Mouse (Mus musculus): ENCODE measurements around the gene Plxna3.
A peak's percentile ranks its signal among the peaks of the same experiment; 100 is the strongest.

The Plxna3 gene

DNA sequence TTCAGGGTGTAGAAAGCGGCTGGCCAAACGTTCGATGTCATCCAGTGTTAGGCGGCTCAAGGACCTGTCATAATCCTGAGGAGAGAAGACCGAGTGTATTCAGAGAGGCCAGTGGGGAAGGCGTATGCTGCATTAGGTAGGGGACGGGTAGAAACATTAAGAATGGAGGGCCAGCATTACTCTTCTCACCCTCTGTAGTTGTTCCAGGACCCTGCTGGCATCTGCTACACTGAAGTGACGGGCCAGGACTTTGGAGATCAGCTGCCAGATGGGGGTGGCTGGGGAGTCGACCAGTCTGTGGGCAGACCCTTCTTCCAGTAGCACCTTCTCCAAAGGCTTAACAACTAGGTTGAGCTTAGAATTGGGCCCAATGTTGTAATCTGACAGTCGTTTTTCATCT lies 38.6 kb downstream of the Plxna3 start:
- no peak for DNase-seq (ENCODE audit: low read depth, low spot score)

DNA sequence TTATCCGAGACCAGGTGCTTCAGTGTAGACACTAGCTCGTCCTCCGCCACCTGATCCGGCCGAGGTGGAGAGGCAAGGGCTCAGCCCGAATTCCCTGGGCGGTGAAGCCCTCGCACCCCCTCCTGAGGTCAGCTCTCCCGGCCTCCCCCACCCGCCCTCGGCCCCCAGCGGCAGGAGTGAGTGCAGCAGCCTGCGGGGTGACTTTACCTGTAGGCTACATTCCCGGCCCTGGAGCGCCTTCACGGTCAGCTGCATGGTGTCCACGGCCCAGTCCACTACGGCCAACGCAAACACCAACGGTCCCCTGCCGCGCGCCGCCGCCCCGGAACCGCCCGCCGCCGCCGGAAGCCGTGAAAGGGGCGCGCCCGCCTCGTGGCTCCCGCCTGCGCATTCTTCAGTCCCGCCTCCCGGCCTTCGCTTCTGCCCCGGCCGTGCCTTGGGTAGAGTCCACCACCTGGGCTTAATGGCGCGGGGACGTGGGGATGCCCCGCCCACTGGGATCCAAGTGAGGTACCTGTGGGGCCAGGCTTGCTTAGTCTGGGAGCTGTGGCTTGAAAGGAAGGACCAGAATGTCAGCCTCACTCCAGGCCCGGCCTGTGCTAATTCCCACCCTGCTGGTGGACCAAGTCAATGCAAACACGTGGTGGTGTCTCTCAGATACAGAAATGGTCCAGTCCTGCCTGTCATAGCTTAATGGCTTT lies 39.5 kb downstream of the Plxna3 start:
- no peak for DNase-seq (ENCODE audit: low read depth, low spot score)

DNA sequence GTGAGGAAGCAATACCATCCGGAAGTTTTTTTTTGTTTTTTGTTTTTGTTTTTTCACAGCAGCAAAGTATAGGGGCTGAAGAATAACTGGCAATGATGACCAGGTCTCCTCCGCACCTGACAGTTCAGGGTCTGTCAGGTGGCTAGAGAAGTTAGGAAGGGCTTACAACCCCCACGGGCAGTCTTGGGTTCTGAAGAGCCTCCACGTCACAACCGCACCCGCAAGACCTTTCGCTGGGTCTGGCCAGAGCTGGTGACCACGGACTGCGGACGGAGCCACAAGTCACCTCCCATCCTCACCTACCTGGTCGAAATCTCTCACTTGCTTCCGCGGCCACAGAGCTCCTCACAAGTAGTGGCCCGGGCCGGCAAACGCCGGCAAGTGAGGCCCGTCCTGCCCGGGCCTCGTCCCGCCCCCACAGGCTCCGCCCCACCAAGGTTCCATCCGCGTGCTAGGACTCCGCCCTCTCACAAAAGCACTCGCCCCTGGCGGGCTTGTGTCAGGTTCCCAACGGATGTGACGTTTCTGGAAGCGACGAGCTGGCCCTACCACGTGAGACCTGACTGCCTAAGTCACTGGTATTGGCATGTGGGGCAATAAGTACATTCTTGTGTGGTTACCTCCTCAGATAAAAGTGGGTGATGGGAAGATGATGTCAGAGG lies 44.2 kb downstream of the Plxna3 start, which contains the start of the genes Ubl4a and Slc10a3:
Ubl4a (minus strand) TSS at position 331 of the 662 bp plus-strand sequence.
Slc10a3 (minus strand) TSS at position 462 of the 662 bp plus-strand sequence.
- peak; percentile 74 for DNase-seq (ENCODE audit: low read depth, low spot score)

DNA sequence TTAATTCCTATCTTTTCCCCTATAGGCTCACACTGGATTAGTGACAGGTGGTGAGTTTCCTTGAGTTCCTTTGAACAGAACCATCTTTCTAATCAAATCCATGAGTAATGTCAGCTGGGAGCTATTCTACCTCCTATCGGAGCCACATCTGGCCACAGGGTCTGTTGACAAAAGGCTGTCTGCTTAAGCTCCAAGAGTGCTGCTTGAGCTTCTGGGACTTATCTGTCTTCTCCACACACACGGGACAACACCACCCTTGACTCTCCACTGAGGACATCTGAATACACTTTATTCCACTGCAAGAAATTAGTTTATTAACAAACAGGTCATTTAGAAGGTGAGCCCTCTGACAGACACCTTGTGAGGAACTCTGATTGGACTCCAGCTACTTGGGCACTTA lies 55.6 kb downstream of the Plxna3 start:
- no peak for DNase-seq (ENCODE audit: low read depth, low spot score)

DNA sequence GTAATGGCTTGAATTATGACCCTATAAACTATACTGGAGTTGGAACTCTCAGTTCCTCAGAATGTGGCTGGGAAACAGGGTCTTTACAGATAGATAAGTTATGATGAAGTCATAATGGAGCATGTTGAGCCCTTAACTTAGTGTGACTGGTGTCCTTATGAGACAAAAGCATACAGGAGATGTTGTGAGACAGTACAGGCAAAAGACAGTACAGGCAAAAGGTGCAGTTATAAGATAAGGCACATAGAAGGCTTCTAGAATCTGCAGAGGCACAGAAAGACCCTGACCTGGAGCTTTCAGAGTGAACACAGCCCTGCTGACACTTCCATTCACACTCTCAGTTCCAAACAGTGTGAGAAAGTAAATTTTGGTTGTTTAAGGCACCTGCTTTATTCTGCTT lies 59.3 kb downstream of the Plxna3 start:
- no peak for DNase-seq (ENCODE audit: low read depth, low spot score)

DNA sequence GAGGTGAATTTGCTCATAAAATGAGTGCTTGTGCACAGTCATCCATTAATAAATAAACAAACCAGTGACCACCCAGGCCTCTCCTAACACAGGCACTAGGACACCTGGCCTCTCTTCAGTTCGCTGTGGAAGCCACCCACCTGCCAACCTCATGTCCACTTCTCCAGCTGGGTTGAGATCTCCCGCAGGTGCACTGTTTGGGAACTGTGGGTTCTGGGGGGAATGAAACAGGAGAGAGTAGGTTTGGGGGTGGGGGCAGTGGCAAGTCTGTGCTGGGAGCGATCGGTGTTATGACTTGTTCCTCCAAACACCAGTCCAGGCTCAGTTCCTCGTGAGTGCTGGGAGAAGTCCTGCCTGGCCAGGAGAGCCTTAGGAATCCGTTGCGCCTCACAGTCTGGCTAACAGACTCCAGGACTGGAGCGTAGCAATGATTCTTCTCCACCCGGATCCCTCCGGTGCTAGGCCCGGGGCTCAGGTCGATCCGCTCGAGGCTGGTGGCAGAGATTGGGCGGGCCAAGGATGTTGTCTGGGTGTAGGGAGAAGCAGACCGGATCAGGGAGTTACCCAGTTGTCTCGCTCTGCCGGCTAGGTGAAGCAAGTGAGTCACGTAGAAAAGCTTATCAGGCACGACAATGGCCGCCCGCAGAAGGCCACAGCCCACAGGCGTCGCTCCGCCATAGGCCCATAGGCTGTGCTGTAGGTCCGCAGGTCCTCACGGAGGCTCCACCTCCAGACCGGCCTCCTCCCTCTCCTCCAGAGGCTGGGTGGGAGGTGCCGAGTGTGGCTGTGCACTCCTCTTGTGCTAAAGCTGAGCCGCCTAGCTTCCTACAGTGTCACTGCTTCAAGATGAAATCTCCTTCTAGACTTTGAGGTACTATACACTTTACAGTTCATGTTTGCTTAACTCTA lies 63.9 kb downstream of the Plxna3 start, which contains the start of the genes Fam3a and Ikbkg:
Fam3a (minus strand) TSS at position 738 of the 909 bp plus-strand sequence.
Ikbkg (plus strand) TSS at position 756 of the 909 bp plus-strand sequence.
- DNase-seq (ENCODE audit: low read depth, low spot score): peak; percentile 69

All from embryo, embryonic 11.5 days (tissue).